Mouse (Mus musculus) adrenal gland, postnatal 4 days (tissue): ENCODE measurements around the gene Tmem132d. TPM values are rescaled to one million over a fixed set of nuclear protein-coding genes. Genes with fewer than 3 reads are reported as not detected.

Experiments
- DNase-seq, 2 experiments: peaks; one replicate each; pipeline ENCODE4 v3.0.0; 2021 to 2022; ENCODE audit warnings: low spot score in 2 of 2, mixed read lengths in 2 of 2
- long read RNA-seq, 2 experiments: library from polyadenylated mRNA; stranded (forward); transcript quantifications; one replicate each; pipeline ENCODE4 v2.0.0; 2021
- total RNA-seq, 2 experiments: library from RNA; stranded (reverse); gene quantifications; 2 replicates each; pipeline ENCODE4 v1.2.3; 2021

The Tmem132d gene
- 1 to 10 TPM in 1 of 2 experiments, under 1 TPM in 1; 0.48 to 1.3 TPM for total RNA-seq
- long read RNA-seq, experiment 1, result 0 reads
- long read RNA-seq, experiment 2, partial matches to known transcripts, result 0 of 1 reads
- long read RNA-seq, experiment 2, other reads (novel, unspliced or antisense), result 1 of 1 reads

DNA sequence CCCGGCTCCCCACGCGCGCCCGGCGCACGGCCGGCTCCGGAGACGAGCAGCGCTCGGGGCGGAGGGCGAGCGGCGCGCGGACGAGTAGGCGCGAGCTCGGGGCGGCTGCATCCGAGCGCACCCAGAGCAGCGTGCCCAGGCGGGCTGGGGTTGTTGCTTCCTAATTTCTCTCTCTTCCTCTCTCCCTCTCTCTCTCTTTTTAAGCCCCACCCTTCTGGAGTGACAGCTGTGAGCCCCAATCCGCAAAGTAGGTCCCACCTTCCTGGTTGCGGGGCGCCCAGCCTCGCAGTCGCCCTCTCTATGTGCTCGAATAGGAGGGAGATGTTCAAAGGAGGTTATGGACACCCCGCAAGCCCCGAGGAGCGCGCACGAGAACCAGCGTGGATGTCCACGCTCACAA lies at the start of gene Tmem132d:
Gene Tmem132d, minus strand, starts transcription at position 162 of the 400 bp plus-strand sequence.
- DNase-seq, result no peak

DNA sequence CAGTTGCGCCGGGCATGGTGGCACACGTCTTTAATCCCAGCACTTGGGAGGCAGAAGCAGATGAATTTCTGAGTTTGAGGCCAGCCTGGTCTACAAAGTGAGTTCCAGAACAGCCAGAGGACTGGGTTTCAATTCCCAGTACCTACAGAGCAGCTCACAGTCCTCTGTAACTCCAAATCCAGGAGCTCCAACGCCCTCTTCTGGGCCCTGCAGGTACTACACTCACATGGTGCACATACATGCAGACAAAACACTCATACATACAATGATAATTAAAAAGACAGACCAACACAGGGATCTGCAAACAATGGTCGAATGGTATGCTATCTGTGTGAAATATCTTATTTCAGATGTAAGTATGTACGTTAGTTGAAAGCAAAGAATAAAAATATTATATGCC lies 47.9 kb upstream of the Tmem132d start:
- DNase-seq, result no peak

DNA sequence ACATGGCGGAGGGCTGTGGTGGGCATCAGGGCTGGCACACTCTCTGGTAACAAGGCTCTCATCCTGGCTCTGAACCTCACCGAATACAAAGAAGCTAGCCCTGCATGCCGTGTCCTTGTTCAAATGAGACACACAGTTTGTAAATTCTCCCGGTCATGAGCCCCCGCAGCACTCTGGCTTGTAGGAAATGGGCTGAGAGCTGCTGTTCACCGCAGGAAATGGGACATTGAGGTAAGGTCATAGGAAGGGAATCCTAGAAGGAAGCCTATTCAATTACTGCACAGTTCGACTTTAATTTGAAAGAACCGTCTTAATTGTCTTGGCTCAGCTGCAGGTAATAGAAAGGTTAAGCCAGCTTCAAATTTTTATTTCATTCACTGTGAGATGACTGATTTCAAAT lies 42.5 kb upstream of the Tmem132d start:
- DNase-seq, result no peak

DNA sequence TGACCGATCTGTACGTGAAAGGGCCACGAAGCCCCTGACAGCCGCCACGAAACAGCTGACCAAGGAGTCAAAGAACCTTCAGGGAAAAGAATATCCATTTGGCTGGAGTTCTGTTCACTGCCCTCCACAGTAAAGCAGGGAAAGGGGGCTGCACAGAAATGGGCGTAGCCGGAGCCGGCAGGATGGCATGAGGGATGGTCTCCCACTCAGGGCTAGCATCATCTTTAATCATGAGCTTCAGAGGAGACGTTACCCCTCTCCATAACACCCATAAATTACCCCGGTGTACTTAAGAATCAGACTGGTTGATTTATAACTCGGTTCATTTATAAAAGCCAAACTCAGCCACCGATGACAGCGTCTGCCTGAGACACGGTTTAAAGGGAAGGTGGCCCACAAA lies 36.9 kb upstream of the Tmem132d start:
- no peak for DNase-seq

DNA sequence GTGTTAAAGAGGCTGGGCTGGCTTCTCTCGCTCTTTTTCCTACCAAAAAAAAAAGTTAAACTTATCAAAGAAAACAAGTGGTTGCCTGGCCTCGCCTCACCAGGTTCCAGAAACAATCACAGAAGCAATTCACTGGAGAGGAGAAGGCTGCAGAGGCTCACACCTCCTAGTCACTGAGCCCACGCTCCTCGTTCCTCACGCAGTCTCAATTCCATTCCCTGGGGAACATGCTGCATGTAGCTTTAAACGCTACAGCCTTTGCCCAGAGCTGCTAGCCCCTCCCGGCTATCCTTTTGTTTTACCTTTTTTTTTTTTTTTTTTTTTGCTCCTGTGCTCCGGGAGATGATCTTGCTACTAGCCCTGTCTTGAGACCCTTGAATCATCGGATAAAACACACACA lies 31.6 kb upstream of the Tmem132d start:
- DNase-seq, result no peak

DNA sequence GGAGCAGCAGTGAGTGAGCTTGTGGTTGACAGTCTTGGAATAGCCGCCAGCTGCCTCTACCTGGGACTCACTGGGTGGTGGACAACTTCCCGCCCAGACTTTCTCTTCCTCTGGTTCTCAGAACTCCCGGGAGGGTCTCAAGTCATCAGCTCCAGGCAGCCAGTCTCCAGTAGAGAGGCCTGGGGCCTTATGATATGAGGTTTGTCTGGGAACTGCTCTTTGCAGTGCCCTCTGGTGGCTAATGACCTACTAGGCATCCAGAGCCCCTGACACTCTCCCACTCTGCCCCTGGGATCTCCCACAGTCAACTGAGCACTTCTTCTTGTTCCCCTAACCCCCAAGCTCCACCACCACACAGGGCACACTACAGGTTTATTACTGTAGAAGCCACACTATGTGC lies 27.7 kb upstream of the Tmem132d start:
- DNase-seq, result no peak

DNA sequence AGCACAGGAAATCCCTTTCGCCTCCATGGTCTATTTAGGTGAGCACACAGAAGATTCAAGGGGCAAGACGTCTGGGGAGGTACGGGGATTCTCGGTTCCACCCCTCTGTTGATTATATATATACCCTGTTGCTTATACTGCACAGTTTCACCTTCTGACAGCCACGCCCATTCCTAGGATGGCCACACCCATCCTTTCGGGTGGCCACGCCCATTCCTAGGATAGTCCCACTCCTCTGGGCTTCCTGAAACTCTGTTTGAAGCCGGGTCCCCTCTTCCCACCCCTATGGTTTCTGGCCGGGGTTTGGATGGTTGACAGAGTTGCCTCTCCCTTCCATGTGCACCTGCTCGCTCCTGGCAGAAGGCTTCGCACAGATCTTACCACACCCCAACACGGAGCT lies 22.9 kb upstream of the Tmem132d start:
- DNase-seq, result no peak

DNA sequence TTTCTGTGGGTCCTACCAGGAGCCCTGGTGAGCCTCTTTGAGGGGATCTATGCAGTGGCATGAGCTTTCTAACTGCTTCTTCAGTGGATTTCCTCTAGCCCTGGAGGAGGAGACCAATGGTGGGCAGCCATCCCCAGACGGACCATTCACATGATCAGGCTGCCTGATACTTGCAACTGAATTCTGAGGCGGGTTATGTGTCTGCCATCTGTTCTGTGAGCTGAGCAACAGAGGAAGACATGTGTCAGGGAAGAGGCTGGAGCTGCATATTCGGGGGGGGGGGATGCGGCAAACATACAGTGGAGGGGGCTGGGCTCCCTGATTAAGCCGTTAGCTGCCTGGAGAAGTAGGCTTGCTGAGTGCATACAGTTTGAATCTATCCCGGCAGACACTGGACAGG lies 19.3 kb upstream of the Tmem132d start:
- DNase-seq, result no peak

DNA sequence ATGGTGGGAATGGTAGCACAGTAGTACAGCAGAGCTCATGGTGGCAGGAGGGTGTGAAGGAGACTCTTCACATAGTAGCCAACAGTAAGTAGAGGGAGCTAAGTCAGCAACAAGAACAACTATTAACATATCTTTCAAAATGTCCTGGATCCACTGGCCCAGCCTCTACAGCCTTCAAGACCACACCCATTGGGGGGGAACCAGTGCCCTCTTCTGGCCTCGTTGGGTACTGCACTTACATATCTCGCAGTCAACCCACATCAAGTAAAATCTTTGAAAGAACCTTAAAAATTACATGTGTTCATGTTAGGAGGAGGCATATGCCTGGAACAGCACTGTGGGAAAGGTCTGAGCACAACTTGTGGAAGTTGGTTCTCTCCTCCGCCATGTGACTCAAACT lies 17.9 kb upstream of the Tmem132d start:
- DNase-seq, result no peak

DNA sequence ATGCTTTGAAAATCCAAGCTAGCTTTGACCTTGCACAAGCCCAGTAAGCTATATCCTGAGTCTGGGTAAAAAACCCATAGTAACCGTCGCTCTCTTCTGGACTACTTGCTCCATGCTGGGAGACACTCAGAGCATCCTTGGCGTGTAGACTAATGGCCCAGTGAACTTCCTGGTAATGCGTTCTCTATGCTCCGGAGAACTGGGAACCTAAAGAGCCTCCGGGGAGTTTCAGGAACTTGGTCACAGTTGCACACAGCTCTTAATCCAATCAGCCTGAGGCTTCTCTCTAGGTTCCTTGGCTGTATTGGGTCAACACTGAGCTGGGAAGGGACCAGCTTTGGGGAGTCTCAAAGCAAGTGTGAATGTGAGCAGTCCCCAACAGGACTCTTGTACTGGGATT lies 12.0 kb upstream of the Tmem132d start:
- DNase-seq, result no peak

DNA sequence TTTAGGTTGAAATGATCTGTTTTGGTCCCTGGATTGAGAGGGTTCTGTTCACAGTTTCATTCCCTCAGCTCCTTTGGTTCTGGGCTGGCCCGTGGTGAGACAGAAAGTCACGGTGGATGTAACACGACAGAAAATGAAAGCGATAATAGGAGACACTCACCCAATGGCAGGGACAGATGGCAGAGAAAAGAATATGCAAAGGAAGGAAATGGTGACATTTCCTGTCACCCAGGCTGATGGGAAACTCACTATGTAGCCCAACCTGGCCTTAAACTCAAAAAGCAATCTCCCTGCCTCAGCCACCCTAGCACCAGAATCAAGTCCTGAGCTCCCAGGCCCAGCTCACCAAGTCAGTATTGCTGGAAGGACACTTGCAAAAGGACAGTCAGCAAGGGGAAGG lies 11.0 kb upstream of the Tmem132d start:
- no peak for DNase-seq

DNA sequence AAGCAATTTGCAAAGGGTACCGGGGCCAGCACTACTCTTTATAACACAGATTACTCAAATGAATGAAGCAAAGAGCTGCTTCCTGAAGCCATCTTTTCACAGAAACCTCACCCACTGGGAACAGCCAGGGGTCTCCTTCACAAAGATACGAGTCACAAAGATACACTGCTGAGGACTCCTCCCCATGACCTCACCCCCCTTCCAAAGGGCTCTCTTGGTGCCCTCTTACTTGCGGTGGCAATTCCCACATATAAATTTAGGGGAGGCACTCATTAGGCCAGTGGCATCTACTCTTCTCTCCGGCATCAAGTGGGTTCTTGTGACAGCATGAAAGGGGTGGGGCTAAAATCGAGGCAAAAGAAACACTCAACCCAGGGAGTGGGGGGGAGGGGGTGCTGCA lies 8.2 kb upstream of the Tmem132d start:
- no peak for DNase-seq

DNA sequence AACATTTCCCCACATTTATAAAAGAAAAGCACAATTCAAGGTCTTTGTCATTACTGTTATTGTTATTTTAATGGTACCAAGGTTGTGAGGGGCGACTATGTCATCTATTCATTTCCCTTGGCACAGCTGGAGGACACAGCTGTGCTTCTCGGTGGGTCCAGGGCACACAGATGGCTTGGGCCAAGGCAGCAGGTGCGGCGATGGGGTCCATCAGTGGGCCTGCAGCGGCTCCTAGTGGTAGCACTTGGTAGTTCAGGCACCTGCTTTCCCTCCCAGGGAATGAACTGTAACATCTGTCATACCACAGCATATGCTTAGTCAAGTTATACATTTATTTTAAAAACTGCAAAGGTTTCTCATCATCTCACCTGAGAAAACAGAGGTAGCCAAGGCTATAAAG lies 7.0 kb upstream of the Tmem132d start:
- DNase-seq, result peak in 1 of 2 experiments; percentile 43

DNA sequence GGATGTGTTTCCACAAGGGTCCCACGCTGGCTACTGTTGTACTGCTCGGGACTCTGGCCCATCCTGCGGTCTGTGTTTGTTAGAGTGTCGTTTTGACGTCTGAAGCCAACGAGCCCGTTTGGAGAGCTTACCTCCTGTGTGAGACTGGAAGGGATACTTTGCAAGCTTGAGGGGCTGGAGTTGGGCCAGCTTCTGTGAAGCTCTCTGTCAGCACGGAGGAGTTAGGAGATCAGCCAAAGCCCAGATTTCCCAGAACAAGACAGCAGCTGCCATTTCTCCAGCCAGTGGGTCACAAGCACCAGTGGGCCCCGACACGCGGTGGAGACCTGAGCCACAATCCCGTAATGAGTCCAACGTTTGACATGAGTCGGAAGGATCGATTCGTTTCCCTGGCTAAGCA lies 5.2 kb upstream of the Tmem132d start:
- no peak for DNase-seq

DNA sequence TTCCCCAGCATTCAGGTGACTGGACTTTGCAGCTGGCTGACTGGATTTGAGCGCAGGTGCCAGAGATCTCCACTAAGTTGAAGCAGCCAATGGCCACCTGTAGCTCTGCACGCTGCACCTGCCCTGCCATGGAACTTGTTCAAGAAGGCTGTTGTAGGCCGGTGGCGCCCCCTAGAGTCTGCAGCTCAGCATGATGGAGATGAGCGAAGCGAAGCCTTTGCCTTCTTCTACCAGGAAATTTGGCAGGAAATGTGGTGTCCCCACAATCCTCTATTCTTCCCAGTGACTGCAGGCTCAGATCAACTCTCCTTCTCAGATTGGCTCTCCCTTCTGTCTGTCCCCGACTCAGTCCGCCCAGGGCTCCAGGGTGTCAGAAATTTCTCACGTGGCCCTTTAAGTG lies 4.0 kb upstream of the Tmem132d start:
- DNase-seq, result no peak

DNA sequence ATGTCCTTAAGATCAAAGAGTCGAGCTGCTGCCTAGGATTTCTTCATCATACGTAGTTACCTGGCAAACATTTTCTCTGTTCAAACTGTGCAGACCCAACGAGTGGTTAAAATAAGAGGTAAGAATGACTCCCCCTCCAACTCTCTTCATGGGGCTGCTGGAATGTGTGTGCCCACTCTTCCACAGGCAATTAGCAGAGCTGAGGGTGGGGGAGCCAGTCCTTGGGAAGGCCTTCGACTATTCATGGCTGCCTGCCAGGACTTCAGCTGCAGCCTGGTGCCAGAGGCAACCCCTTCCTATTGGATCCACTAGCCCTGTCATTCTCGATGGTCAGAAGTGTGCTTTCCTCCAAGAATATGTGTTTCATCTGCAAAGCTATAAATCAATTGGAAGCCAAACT lies 2.8 kb upstream of the Tmem132d start:
- no peak for DNase-seq

DNA sequence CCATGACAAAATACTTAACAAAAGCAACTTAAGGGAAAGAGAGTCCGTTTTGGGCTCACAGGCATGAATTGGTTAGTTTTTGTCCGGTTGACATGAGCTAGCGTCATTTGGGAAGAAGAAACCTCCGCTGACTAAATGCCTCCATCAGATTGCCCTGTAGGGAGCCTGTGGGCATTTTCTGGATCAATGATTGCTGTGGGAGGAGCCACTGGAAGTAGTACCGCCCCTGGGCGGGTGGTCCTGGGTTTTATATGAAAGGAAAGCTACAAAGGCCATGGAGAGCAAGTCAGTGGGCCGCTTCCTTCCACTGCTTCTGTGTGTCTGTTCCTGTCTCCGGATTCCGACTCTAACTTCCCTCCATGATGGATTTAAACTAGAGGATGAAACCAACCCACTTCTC lies 909 bp upstream of the Tmem132d start:
- no peak for DNase-seq

DNA sequence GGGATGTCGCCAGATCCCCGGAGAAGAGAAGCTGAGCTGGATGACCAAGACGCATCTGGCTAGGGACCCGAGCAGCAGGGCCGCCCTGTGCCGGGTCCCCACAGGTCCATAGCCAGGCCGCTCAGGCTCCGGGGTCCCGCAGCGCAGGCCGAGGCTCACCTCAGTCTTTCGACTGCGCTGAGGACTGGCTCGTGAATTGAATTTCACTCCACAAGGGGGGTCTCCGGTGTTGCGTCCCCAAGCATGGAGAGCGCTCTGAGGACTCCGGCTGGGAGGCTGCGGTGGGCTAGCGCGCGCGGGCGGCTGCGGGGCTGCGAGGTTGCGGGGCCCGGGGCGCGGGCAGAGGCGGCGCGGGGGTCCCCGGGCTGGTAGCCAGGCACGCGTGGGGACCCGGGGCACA lies 455 bp downstream of the Tmem132d start:
- no peak for DNase-seq

DNA sequence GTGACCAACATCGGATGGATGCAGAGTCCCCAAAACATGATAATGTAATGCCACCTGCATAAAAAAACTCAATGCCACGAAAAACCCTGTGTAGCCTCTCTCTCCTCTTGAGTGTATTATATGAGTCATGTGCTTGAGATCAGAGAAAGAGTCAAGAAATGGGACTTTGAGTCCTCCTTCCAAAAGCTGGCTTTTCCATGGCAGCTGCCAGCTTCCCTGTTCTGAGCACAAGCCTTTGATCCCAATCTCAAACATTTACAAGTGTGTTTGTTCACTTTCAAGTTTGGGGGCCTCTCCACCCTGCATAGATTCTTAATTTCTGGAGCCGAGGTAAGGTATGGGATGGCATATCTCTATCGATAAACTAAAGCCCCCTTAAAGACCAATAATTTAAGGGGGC lies 8.2 kb downstream of the Tmem132d start:
- no peak for DNase-seq

DNA sequence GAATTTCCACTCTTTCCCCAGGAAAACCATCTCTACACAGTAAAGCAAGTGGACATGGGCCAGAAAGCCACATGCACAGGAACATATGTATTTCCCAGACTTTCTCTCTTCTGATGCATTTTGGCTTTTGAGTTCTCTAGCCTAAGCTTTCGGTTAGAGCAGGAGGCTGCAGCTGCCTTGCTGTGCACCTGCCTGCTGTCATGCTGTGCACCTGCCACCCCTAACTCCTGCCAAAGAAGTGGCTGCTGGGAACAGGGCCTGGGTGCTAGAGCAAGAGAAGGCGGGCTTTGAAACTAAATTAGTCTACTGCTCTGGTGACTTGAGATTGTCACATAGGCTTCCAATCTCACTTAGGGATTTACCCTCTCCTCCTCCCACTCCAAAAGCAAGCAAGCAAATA lies 8.7 kb downstream of the Tmem132d start:
- DNase-seq, result no peak

DNA sequence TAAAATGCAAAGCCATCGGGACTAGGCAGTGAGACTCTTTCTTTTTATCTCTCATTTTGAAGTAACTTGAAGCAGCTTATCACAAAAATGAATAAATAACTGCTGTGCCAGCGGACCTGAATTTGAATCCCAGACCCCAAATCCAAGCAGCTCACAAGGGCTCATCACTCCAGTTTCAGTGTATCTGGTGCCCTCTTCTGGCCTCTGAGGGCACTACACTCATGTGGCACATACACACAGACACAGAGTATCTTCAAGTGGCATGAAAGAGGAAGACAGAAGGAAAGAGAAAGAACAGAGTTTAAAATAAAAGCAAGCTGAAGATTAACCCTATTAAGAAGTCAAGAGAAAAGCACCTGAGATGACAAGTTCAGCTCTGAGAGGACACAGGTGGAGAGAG lies 10.8 kb downstream of the Tmem132d start:
- no peak for DNase-seq

DNA sequence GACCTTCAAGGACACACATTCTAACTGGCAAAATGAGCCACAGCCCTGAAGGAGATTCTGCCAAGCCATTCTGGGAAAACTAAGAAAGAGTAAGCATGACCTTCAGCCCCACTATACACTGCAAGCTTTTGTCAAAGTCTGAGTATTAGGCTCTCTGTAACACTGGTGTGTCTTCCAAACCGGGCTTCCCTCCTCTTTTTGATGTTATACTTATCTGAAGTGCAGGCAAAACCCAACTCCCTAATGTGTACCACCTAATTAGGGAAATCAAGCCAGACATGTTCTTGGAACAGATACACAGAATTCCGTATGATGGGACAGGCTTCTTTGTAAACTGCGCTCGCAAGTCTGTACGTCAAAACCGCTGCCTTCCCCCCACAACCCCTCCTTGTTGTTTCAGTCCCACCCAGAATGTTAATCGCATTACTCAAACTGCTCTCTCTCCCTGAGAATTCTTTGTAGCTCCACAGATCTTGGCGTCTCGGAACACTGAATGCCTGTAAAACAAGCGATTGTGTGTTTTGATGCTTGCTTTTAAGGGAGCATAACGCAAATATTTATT lies 14.6 kb downstream of the Tmem132d start:
- DNase-seq, result no peak

DNA sequence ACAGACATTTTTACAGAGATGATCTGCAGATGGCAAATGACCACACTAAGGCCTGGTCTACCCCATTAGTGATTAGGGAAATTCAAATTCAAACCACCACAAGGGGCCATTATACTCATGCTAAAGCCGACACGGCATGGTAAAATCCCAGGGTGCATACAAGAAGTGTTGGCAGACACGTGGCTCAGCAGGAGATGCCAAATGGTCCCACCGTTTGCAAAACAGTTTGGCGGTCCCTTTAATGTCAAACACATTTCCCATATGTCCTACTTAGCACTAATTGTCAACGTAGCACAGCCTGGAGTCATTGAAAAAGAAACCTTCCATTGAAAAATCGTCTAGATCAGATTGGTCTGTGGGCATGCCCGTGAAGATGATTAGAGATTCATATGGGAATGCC lies 18.8 kb downstream of the Tmem132d start:
- DNase-seq, result no peak

DNA sequence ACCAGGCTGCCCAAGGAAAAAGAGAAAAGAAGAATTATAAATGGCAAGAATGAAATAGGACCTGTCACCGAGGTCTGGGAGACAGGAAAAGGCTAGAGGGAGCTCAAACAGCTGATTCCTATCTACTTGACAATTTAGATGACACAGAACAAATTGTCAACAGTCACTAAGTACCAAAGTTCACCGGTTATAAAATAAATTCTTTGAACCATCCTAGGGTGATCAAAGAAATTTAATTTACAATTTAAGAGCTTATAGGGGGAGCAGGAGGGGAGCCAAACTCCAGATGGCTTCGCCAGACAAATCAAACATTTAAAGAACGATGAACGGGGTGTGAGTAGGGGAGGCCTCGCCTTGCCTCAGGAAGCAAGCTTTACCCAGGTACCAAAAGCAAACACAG lies 20.6 kb downstream of the Tmem132d start:
- no peak for DNase-seq
